Mouse (Mus musculus): ENCODE results near the gene 2310034G01Rik.
A peak's percentile ranks its signal among the peaks of the same experiment; 100 is the strongest.

Gene 2310034G01Rik

DNA sequence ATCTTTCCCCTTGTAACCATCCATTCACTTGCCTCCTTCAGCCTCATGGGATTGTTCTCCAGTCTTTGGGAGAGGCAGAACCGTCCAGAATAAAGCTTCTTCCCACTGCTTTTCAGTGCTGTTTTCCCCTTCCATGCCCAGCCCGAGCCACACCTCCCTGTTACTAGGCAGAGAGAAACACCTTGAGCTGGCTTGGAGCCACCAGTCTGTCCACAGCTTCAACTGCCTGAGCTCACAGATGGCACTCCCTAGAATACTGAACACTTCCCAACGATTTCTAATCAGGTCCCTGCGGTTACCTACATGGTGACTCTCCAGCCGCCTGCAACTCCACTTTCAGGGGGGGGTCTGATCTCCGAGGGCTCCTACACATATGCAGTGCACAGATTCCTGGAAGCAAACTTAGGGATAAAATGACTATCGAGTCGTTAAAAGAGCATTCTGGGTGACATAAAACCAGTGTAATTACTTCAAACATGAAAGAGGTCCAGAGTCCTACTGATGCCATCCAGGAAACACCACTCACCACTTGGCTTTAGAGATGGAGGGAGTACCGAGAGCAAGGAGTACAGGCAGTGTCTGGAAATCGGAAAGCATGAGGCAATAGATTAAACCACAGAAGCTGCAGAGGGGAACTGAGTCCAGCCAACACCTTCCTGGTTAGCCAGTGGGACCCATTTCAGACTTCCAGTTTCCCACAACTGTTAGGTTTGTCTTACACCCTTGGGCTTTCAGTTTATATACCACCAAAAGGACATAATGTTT, at the start of gene 2310034G01Rik:
Gene 2310034G01Rik (minus strand): TSS at position 135 of the 765 bp plus-strand sequence.
- DNase-seq (ENCODE audit: low read depth, low spot score), result no peak

- no peak for DNase-seq (ENCODE audit: low read depth, low spot score)
Observed at GRCm38 (mm10) chr19:46399886-46400285, 49.8 kb upstream of the 2310034G01Rik start.

GRCm38 (mm10) chr19:46399372-46399771, 49.3 kb upstream of the 2310034G01Rik start:
- no peak for DNase-seq (ENCODE audit: low read depth, low spot score)

- no peak for DNase-seq (ENCODE audit: low read depth, low spot score)
Observed at GRCm38 (mm10) chr19:46398401-46398800, 48.3 kb upstream of the 2310034G01Rik start.

DNA sequence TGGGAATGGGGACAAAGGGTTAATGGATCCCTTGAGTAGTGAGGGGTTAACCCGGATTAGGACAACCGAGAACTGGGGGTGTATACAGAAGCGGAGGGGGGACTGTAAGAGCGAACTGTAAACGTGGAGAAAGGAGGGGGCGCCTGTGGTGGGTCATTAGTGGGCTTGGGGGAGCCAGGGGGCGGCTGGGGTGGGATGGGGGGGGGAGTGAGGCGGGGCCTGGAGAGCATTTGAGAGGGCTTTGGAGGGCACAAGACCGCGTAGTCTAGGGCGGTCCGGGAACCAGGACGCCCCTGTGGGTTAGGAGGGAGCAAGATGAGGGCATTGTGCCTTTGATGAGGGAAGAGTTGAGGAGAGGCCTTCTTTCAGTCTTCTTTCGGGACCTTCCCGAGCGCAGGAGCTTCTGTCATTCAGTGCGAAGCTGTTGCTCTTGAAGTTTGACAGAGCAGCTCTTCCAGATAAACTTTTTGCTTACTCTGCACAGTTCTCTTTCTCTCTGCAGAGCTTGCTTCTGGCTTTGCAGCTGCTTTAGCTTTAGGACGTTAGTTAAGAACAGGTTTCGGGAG, 47.4 kb upstream of the 2310034G01Rik start:
- DNase-seq (ENCODE audit: low read depth, low spot score), result no peak

DNA sequence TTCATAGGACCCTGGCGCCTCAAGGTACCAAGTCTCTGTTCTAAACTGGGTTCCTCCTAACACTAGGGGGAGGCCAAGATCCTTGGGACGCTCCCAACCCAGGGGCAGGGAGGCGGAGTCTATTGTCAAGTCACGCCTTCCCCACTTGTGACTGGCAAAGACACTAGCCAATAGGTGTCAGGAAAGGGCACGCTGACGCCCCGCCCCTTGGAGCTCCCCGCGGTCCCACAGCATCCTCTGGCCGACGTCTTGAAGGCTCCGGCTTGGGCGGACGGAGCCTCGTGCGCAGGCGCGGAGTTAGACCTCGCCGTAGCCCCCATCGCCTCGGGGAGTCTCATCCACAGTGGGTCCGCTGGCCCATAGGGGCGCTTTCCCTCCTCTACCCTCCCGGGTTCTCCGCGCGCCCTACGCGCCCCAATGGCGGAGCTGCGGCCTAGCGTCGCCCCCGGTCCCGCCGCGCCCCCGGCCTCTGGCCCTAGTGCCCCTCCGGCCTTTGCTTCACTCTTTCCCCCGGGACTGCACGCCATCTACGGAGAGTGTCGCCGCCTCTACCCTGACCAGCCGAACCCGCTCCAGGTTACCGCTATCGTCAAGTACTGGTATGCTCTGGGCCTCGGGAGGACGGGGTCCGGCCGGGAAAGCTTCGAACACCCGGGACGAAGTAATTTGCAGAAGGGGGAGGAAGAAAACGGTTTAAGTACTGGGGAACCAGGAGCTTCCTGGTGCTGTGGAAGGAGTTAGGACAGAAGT, 46.8 kb upstream of the 2310034G01Rik start, which contains the start of gene Sufu:
Gene Sufu (plus strand): TSS at position 211 of the 750 bp plus-strand sequence.
- DNase-seq (ENCODE audit: low read depth, low spot score), result peak; percentile 99

- DNase-seq (ENCODE audit: low read depth, low spot score), result no peak
Observed at GRCm38 (mm10) chr19:46396109-46396508, 46.0 kb upstream of the 2310034G01Rik start.

- peak; percentile 100 for DNase-seq (ENCODE audit: low read depth, low spot score)
Observed at GRCm38 (mm10) chr19:46395109-46396009, 45.3 kb upstream of the 2310034G01Rik start, which contains the start of gene Actr1a. Actr1a (minus strand) TSS chr19:46395748.

DNA sequence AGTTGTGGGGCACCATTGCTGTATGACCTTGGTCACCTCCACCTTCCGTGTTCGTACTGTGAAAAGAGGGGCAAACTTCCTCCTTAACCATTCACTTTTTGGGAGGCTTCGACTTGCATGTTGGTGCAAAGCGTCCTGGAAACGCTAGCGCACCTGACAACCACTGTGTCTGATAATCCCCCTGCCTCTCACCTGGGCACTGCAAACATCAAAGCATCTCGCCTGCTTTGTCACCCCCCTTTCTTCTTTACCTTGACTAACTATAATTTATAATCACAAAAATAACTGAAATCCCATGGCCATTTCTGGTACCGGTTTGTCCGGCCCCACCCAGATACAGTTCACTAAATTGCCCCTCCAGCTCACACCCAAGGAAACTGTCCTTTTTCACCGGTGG, 44.6 kb upstream of the 2310034G01Rik start:
- DNase-seq (ENCODE audit: low read depth, low spot score), result peak; percentile 15

DNA sequence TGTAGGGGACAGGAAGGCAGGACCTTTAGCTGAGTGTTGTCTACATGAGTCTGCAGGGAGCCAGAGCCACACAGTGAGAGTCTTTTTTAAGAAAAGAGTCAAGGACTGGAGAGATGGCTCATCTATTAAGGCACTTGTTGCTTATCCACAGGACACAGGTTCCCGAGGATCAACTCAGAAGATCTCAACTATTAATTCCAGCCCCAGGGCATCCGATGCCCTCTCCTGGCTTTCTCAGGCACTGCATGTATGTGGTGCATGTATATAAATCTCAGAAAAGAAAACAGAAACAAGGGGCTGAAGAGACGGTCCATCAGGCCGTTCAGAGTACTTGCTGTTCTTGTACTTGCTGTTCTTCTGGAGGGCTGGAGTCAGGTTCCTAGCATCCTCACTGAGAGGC, 41.9 kb upstream of the 2310034G01Rik start:
- no peak for DNase-seq (ENCODE audit: low read depth, low spot score)

GRCm38 (mm10) chr19:46389872-46390271, 39.8 kb upstream of the 2310034G01Rik start:
- no peak for DNase-seq (ENCODE audit: low read depth, low spot score)

GRCm38 (mm10) chr19:46382275-46382674, 32.2 kb upstream of the 2310034G01Rik start:
- DNase-seq (ENCODE audit: low read depth, low spot score), result no peak

GRCm38 (mm10) chr19:46375891-46376290, 25.8 kb upstream of the 2310034G01Rik start:
- DNase-seq (ENCODE audit: low read depth, low spot score), result no peak

GRCm38 (mm10) chr19:46375489-46375888, 25.4 kb upstream of the 2310034G01Rik start:
- DNase-seq (ENCODE audit: low read depth, low spot score), result no peak

DNA sequence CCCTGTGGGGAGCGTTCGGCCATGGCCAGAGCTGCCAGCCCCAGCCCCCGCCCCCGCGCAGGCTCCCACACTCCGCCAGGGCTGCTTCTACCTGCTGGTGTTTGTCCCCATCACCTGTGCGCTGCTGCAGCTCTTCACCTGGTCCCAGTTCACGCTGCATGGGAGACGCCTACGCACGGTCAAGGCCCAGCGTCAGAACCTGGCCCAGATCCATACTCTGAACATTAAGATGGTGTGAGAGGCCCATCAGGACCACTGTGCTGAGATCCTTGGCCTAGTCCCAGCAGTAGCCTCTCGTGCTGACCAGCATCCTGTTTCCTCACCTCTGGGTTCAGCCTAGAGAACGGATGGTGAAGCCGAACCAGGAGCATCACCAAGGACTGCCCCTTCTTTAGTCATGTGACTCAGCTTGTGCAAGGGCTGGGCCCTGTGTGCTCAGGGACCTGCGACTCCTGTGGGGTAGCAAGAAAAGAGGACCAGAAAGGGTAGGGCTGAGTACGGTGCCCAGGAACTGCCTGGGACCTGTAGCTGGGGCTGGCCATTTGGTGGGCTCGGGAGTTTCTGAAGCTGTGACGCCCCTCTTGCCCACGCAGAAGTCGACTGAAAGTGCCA, 24.5 kb upstream of the 2310034G01Rik start:
- no peak for DNase-seq (ENCODE audit: low read depth, low spot score)

DNA sequence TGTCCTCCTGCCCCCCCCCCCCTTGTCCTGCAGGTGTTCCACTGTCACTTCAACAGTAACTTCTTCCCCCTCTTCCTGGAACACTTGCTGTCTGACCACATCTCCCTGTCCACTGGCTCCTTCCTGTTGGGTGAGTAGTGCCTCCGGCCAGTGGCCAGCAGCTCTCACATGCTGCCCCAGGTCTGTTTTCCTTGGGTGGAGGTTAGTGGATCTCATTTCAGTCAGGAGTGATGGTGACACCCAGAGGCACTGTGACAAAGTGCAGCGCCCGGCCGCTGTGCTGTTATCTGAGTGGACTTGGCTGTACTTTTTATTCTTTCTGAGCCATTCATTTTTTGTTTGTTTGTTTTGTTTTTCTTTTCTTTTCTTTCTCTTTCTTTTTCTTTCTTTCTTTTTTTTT, 19.1 kb upstream of the 2310034G01Rik start:
- no peak for DNase-seq (ENCODE audit: low read depth, low spot score)

DNA sequence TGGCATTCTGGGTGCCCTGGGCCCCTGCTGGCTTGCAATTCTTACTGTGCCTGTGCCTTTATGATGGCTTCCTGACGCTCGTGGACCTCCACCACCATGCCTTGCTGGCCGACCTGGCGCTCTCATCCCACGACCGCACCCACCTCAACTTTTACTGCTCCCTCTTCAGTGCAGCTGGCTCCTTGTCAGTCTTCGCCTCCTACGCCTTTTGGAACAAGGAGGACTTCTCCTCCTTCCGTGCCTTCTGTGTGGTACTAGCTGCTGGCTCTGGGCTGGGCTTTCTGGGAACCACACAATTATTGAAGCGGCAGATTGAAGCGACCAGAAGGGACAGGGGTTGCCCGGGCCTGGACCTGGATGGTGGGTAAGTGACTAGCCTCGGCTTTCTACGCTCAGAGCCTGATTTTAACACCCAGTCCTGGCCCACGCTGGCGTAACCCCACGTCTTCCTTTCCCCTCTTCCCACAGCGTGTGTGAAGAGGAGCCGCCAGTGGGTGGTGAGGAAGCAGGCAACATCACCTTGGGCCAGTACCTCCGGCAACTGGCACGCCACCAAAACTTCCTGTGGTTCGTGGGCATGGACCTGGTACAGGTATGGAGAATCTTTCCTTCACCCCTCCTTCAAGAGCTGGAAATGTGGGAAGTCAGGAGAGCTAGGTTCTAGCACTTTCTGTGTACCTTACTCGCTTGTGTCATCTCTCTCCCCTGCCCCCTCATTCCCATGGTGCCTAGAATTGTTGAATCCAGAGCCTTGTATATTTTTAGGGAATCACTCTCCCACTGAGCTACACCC, 17.9 kb upstream of the 2310034G01Rik start:
- DNase-seq (ENCODE audit: low read depth, low spot score), result no peak

- no peak for DNase-seq (ENCODE audit: low read depth, low spot score)
Observed at GRCm38 (mm10) chr19:46363294-46364009, 13.3 kb upstream of the 2310034G01Rik start.

- DNase-seq (ENCODE audit: low read depth, low spot score), result no peak
Observed at GRCm38 (mm10) chr19:46362104-46362503, 12.0 kb upstream of the 2310034G01Rik start.

Measured in c-Kit-negative CD71-positive TER-119-positive erythroid progenitor cells, embryonic 14.5 days (primary cell).